In the genomic region with DNA sequence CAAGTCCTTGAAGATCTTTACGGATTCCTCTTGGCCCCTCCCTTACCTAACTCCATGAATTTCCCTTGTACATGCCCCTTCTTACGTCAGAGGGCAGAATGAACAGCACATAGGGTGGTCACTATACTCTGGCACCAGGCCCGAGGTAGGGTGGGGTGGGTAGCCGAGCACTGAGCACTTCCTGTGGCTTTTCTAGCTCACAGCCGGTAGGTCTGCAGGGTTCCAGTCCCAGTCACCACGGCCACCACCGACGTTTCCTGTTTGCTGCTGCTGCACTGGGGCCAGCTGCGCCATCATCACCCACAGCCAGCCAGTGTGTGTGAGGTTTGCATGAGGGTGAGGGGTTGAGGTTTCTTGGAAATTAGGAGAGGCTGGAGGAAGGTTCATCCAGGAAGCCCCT, we compare ENCODE assay signal across 13 mouse cellular contexts. TPM values are rescaled to one million over a fixed set of nuclear protein-coding genes. Genes with fewer than 3 reads are reported as not detected.
A peak's percentile ranks its signal among the peaks of the same experiment; 100 is the strongest.
DNase-seq lines count a peak whose midpoint lies in the region; ATAC-seq and TF ChIP-seq lines count a peak whose summit lies in the region.
"Had no signal": no experiment of that assay in that cellular context is flagged by ENCODE, and none has a peak within 500 bp of the region (broad histone marks: within the 10 kb centered on the region; RNA-seq: fewer than 3 reads in every experiment).

No protein-coding gene starts in this region.

- WGBS in heart, postnatal 0 days = 47% methylated on average over 9 of the region's 9 CpGs
- WGBS in heart, embryonic 11.5 days (ENCODE audit: insufficient replicate concordance) = 57% methylated on average over 9 of the region's 9 CpGs
- 10% methylated on average over 9 of the region's 9 CpGs for WGBS in thymus, adult 2 months
- WGBS in intestine, embryonic 15.5 days = 55% methylated on average over 9 of the region's 9 CpGs

- no peaks in the 10 kb centered on the region for H3K27me3 ChIP-seq in heart, postnatal 0 days (ENCODE audit: control insufficient read depth, insufficient read depth, low read length)
- H3K27me3 ChIP-seq in heart, embryonic 11.5 days (ENCODE audit: control insufficient read depth, insufficient read depth, low read length) = peaks cover 3% of the 10 kb centered on the region; the same call in 1 of the 2 replicates
- H3K27me3 ChIP-seq in G1E (ENCODE audit: insufficient read depth, low read length) = no peaks in the 10 kb centered on the region
- H3K27me3 ChIP-seq in thymus, adult 2 months (ENCODE audit: control insufficient read depth, insufficient read depth, low read length) = no peaks in the 10 kb centered on the region
- H3K27me3 ChIP-seq in intestine, embryonic 15.5 days (replicated peaks) = no peaks in the 10 kb centered on the region
- H3K27me3 ChIP-seq: forebrain, embryonic 12.5 days; heart, embryonic 13.5 days; neural tube, embryonic 12.5 days had no signal

- no peak for TF ChIP-seq CTCF in heart, postnatal 0 days (IDR thresholded peaks at IDR 0.05; ENCODE audit: low read depth)
- no peak for TF ChIP-seq CTCF in G1E (IDR thresholded peaks at IDR 0.05; ENCODE audit: low read depth, low read length)
- TF ChIP-seq CTCF in thymus, adult 2 months (IDR thresholded peaks at IDR 0.05; ENCODE audit: borderline replicate concordance, control insufficient read depth, extremely low read depth, insufficient read depth, low read length, poor library complexity) = no peak

- H3K4me2 ChIP-seq in heart, postnatal 0 days (ENCODE audit: low read depth, low read length) = no peak overlapping the region
- no peak overlapping the region for H3K4me2 ChIP-seq in heart, embryonic 11.5 days
- H3K4me2 ChIP-seq in intestine, embryonic 15.5 days (replicated peaks) = no peak overlapping the region
- H3K4me2 ChIP-seq: forebrain, embryonic 12.5 days; heart, embryonic 13.5 days; neural tube, embryonic 12.5 days had no signal

- TF ChIP-seq EP300 in heart, postnatal 0 days (IDR thresholded peaks at IDR 0.05; ENCODE audit: low read depth) = no peak

- no peak overlapping the region for H3K9ac ChIP-seq in heart, postnatal 0 days (replicated peaks; ENCODE audit: low read depth, low read length)
- H3K9ac ChIP-seq in heart, embryonic 11.5 days (ENCODE audit: low read depth, low read length) = no peak overlapping the region
- no peak overlapping the region for H3K9ac ChIP-seq in intestine, embryonic 15.5 days
- H3K9ac ChIP-seq: forebrain, embryonic 12.5 days; heart, embryonic 13.5 days; neural tube, embryonic 12.5 days had no signal

- peaks cover 20% of the 10 kb centered on the region for H3K36me3 ChIP-seq in heart, postnatal 0 days (replicated peaks; ENCODE audit: control insufficient read depth, insufficient read depth, low read length)
- peaks cover 7% of the 10 kb centered on the region for H3K36me3 ChIP-seq in heart, embryonic 11.5 days (ENCODE audit: control insufficient read depth, insufficient read depth, low read length)
- peaks cover 40% of the 10 kb centered on the region for H3K36me3 ChIP-seq in G1E (replicated peaks)
- H3K36me3 ChIP-seq in thymus, adult 2 months (ENCODE audit: control insufficient read depth, insufficient read depth, low read length) = peaks cover 78% of the 10 kb centered on the region
- H3K36me3 ChIP-seq in intestine, embryonic 15.5 days = peaks cover 15% of the 10 kb centered on the region

- H3K4me3 ChIP-seq in heart, postnatal 0 days (ENCODE audit: low read depth, low read length) = no peak overlapping the region
- H3K4me3 ChIP-seq in heart, embryonic 11.5 days (ENCODE audit: low read depth, low read length) = no peak overlapping the region
- H3K4me3 ChIP-seq in G1E (ENCODE audit: low read depth, low read length) = no peak overlapping the region; the same call in 1 of the 2 replicates
- H3K4me3 ChIP-seq in thymus, adult 2 months (ENCODE audit: control insufficient read depth, insufficient read depth, low read length) = no peak overlapping the region
- H3K4me3 ChIP-seq in intestine, embryonic 15.5 days (replicated peaks) = no peak overlapping the region
- H3K4me3 ChIP-seq: forebrain, embryonic 12.5 days; heart, embryonic 13.5 days; neural tube, embryonic 12.5 days had no signal

- no peaks in the 10 kb centered on the region for H3K9me3 ChIP-seq in heart, postnatal 0 days (replicated peaks; ENCODE audit: control insufficient read depth, low read length)
- no peaks in the 10 kb centered on the region for H3K9me3 ChIP-seq in heart, embryonic 11.5 days (replicated peaks; ENCODE audit: control insufficient read depth, low read length)
- H3K9me3 ChIP-seq in G1E (replicated peaks) = no peaks in the 10 kb centered on the region
- no peaks in the 10 kb centered on the region for H3K9me3 ChIP-seq in intestine, embryonic 15.5 days
- H3K9me3 ChIP-seq: forebrain, embryonic 12.5 days; heart, embryonic 13.5 days; neural tube, embryonic 12.5 days had no signal

- H3K4me1 ChIP-seq in heart, postnatal 0 days (ENCODE audit: control insufficient read depth, insufficient read depth) = no peaks in the 10 kb centered on the region
- peaks cover 5% of the 10 kb centered on the region; the same call in 1 of the 2 replicates for H3K4me1 ChIP-seq in heart, embryonic 11.5 days (ENCODE audit: control insufficient read depth, insufficient read depth, low read length)
- peaks cover 80% of the 10 kb centered on the region for H3K4me1 ChIP-seq in G1E (ENCODE audit: insufficient read depth, low read depth, low read length)
- H3K4me1 ChIP-seq in thymus, adult 2 months (replicated peaks; ENCODE audit: control insufficient read depth, insufficient read depth, low read length) = peaks cover 52% of the 10 kb centered on the region
- peaks cover 5% of the 10 kb centered on the region; the same call in 1 of the 2 replicates for H3K4me1 ChIP-seq in intestine, embryonic 15.5 days (replicated peaks)
- H3K4me1 ChIP-seq: forebrain, embryonic 12.5 days; neural tube, embryonic 12.5 days had no signal

- ATAC-seq in heart, postnatal 0 days (ENCODE audit: insufficient read depth, low read depth) = peak; percentile 13; the same call in 1 of the 2 replicates
- no peak for ATAC-seq in heart, embryonic 11.5 days (replicated peaks; ENCODE audit: insufficient number of reproducible peaks, low FRiP score, low TSS enrichment)
- no peak for ATAC-seq in G1E (ENCODE audit: extremely low read depth, insufficient number of reproducible peaks, low FRiP score, poor library complexity, severe bottlenecking)
- ATAC-seq in intestine, embryonic 15.5 days = no peak

- no peak for TF ChIP-seq POLR2A in thymus, adult 2 months (IDR thresholded peaks at IDR 0.05; ENCODE audit: control insufficient read depth, extremely low read depth, insufficient read depth, low read length, poor library complexity)

- H3K27ac ChIP-seq in heart, postnatal 0 days (ENCODE audit: low read depth) = no peak overlapping the region
- H3K27ac ChIP-seq in heart, embryonic 11.5 days (ENCODE audit: low read depth, low read length) = no peak overlapping the region
- peak overlapping the region; percentile 83 for H3K27ac ChIP-seq in thymus, adult 2 months (ENCODE audit: control insufficient read depth, insufficient read depth, low read length)
- no peak overlapping the region for H3K27ac ChIP-seq in intestine, embryonic 15.5 days
- H3K27ac ChIP-seq: forebrain, embryonic 12.5 days; heart, embryonic 13.5 days; neural tube, embryonic 12.5 days had no signal

- no peak for DNase-seq in heart, postnatal 0 days (ENCODE audit: low spot score)
- peak; percentile 42 for DNase-seq in G1E (ENCODE audit: low spot score)
- peak; percentile 43 for DNase-seq in lung, postnatal 14 days
- peak; percentile 74 for DNase-seq in thymus, adult 2 months
- DNase-seq in ovary, adult 18-20 months (ENCODE audit: low spot score) = no peak
- DNase-seq in embryo, embryonic 9.5 days (ENCODE audit: extremely low spot score) = no peak
- DNase-seq: adrenal gland, postnatal 10 days; cerebellum, postnatal 36 days had no signal

RNA-seq across cellular contexts. Expression of a gene that starts 9.3 kb away (rescaled TPM):
- 1.5 TPM in 1 of 2 replicates, not detected in the other for total RNA-seq in heart, postnatal 0 days (2014; rRNA removed; ENCODE audit: low replicate concordance)
- 0.11 and 0.14 TPM in 2 replicates for polyA plus RNA-seq in heart, postnatal 0 days (2015; fragmentation: Nextera tagmentation; extraction: Ambion mirVana)
- polyA plus RNA-seq in heart, embryonic 11.5 days (2014; fragmentation: Nextera tagmentation; extraction: Ambion mirVana) = 1.0 and 1.1 TPM in 2 replicates
- total RNA-seq in G1E (2014; fragmentation: Nextera tagmentation) = 0.83 TPM in 1 of 2 replicates, not detected in the other
- 0.98 and 1.0 TPM in 2 replicates for total RNA-seq in G1E (2017)
- polyA plus RNA-seq in G1E (2012) = 0.62 and 0.83 TPM in 2 replicates
- polyA plus RNA-seq in thymus, adult 2 months (2012; rRNA removed) = 115 and 120 TPM in 2 replicates
- 0.53 and 0.66 TPM in 2 replicates for polyA plus RNA-seq in intestine, embryonic 15.5 days (2015; fragmentation: Nextera tagmentation; extraction: Ambion mirVana)

RNA-seq across cellular contexts. Expression of a gene that starts 14.8 kb away (rescaled TPM):
- total RNA-seq in heart, postnatal 0 days (2014; rRNA removed; ENCODE audit: low replicate concordance) = 155 and 219 TPM in 2 replicates
- 186 and 188 TPM in 2 replicates for polyA plus RNA-seq in heart, postnatal 0 days (2015; fragmentation: Nextera tagmentation; extraction: Ambion mirVana)
- polyA plus RNA-seq in heart, embryonic 11.5 days (2014; fragmentation: Nextera tagmentation; extraction: Ambion mirVana) = 191 TPM in 2 replicates
- 97.3 and 108 TPM in 2 replicates for total RNA-seq in G1E (2014; fragmentation: Nextera tagmentation)
- total RNA-seq in G1E (2017) = 210 and 302 TPM in 2 replicates
- polyA plus RNA-seq in G1E (2012) = 103 and 173 TPM in 2 replicates
- polyA plus RNA-seq in thymus, adult 2 months (2012; rRNA removed) = 113 and 160 TPM in 2 replicates
- 304 and 311 TPM in 2 replicates for polyA plus RNA-seq in intestine, embryonic 15.5 days (2015; fragmentation: Nextera tagmentation; extraction: Ambion mirVana)

RNA-seq across cellular contexts. Expression of a gene that starts 20.0 kb away (rescaled TPM):
- total RNA-seq in heart, postnatal 0 days (2014; rRNA removed; ENCODE audit: low replicate concordance) = 0.12 TPM in 1 of 2 replicates, not detected in the other
- polyA plus RNA-seq in heart, postnatal 0 days (2015; fragmentation: Nextera tagmentation; extraction: Ambion mirVana) = 3.2 and 3.8 TPM in 2 replicates
- polyA plus RNA-seq in heart, embryonic 11.5 days (2014; fragmentation: Nextera tagmentation; extraction: Ambion mirVana) = 4.1 and 4.6 TPM in 2 replicates
- total RNA-seq in G1E (2014; fragmentation: Nextera tagmentation) (4.2 and 6.8 TPM in 2 replicates), G1E (2017) (1.6 and 1.9 TPM in 2 replicates)
- polyA plus RNA-seq in G1E (2012) = 0.09 TPM in 2 replicates
- 2.3 and 2.8 TPM in 2 replicates for polyA plus RNA-seq in thymus, adult 2 months (2012; rRNA removed)
- 5.3 and 6.7 TPM in 2 replicates for polyA plus RNA-seq in intestine, embryonic 15.5 days (2015; fragmentation: Nextera tagmentation; extraction: Ambion mirVana)

RNA-seq across cellular contexts. Expression of a gene that starts 37.9 kb away (rescaled TPM):
- total RNA-seq in heart, postnatal 0 days (2014; rRNA removed; ENCODE audit: low replicate concordance) = 19.7 and 28.3 TPM in 2 replicates
- 11.6 and 14.6 TPM in 2 replicates for polyA plus RNA-seq in heart, postnatal 0 days (2015; fragmentation: Nextera tagmentation; extraction: Ambion mirVana)
- polyA plus RNA-seq in heart, embryonic 11.5 days (2014; fragmentation: Nextera tagmentation; extraction: Ambion mirVana) = 42.7 and 44.1 TPM in 2 replicates
- total RNA-seq in G1E (2014; fragmentation: Nextera tagmentation) (22.8 and 25.7 TPM in 2 replicates), G1E (2017) (24.9 and 26.7 TPM in 2 replicates)
- polyA plus RNA-seq in G1E (2012) = 60.6 and 77.6 TPM in 2 replicates
- 28.7 and 37.2 TPM in 2 replicates for polyA plus RNA-seq in thymus, adult 2 months (2012; rRNA removed)
- polyA plus RNA-seq in intestine, embryonic 15.5 days (2015; fragmentation: Nextera tagmentation; extraction: Ambion mirVana) = 34.3 and 38.3 TPM in 2 replicates

Comparison
In these comparisons a context has a peak if more than half of its experiments do, and no peak if none do; other contexts are left out.
1. DNase-seq: peak in G1E (single experiment), lung, postnatal 14 days (single experiment) and thymus, adult 2 months (single experiment); none in heart, postnatal 0 days (single experiment), ovary, adult 18-20 months (single experiment) and embryo, embryonic 9.5 days (single experiment).
2. RNA of a gene that starts 9.3 kb away (polyA plus RNA-seq): 115 to 120 TPM in thymus, adult 2 months; 1.0 to 1.1 TPM in heart, embryonic 11.5 days, 0.62 to 0.83 TPM in G1E, 0.53 to 0.66 TPM in intestine, embryonic 15.5 days and 0.11 to 0.14 TPM in heart, postnatal 0 days; every median in the first group is over 10 times any median in the second.